Mouse (Mus musculus) heart, adult 8-10 months (tissue): ENCODE measurements around the gene Ceacam18. TPM values are rescaled to one million over a fixed set of nuclear protein-coding genes. Genes with fewer than 3 reads are reported as not detected.
"Not testable (repeated sequence)": the region's sequence is repeated elsewhere in the genome, so short reads cannot be mapped to it uniquely, and the experiment has no call there.

Source experiments
- DNase-seq: peaks from one replicate; pipeline ENCODE4 v3.0.0; 2022; ENCODE audit warnings: low spot score
- total RNA-seq, 4 experiments: library from RNA; stranded (reverse); gene quantifications; 2 replicates each; pipeline ENCODE4 v1.2.4; 2022

Ceacam18 gene
- total RNA-seq, 4 experiments from 2014 or later, result not detected

GRCm38 (mm10) chr7:43668582-43668981 lies 34.1 kb downstream of the Ceacam18 start:
- no peak for DNase-seq

DNA sequence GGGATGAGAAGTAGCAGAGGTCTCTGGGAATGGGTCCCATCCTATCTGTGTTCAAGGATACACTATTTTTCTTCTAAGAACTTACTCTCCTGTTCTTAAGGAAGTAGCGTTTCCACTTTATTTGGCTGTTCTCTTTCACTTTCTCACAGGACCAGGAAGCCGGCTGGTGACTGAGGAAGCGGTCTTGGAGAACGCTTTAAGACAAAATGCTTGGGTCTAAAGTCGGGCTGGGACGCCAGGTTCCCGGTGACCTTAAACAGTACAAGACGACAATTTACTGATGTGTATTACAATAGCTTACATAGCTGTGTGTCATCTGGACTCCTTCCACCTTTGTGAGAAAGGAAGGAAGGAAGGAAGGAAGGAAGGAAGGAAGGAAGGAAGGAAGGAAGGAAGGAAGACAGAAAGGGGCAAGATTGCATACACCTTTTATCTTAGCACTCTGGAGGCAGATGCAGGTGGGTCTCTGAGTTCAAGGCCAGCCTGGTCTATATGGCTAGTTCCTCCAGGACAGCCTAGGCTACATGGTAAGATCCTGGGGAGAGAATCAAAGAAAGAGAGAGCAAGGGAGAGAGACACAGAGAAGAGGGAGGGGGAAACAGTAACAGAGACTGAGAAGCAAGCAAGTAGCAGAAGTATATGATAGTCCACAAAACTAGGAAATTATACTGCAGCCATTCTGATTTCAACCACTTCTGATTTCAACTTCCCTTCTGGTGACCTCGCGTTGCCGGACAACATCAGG lies 36.7 kb downstream of the Ceacam18 start:
- no peak for DNase-seq

DNA sequence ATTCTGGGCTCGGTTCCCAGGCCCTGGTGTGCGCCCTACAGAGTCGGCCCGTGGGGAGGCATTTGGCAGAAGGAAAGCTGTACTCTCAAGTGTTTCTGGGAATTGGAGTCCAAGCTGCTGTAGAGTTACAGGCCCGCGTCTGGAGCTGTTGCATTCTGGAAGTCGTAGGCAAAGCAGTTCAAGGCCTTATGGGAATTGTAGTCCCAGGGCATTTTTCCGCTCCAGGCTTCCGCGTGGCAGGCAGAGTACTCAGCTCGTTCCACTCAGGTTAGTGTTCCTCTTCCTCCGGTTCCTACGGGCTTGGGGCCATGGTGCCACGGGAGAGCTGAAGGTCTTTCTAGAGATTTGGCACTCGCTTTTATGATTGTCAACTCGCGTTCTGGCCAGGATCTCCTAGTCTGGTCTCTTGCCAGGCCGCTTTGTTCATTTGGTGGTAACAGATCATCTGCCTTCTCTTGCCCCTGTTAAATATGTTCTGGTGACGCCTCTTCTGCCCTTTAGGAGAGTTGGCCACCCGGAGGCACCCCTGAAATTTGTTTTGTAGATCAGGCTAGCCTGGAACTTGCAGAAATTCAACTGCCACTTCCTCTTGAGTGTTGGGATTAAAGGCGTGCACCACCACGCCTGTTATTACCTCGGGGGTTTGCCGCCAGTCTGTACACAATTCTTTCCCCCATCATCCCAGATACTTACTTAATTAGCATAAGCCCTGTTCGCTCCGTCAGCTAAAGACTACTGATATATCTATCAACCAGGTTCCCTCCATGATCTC lies 37.5 kb downstream of the Ceacam18 start, which contains the start of gene Ctu1:
Gene Ctu1 (plus strand): TSS at position 208 of the 772 bp plus-strand sequence.
- peak; percentile 97 for DNase-seq

- no peak for DNase-seq
These were observed 38.2 kb downstream of the Ceacam18 start for GRCm38 (mm10) chr7:43672581-43673260.

DNA sequence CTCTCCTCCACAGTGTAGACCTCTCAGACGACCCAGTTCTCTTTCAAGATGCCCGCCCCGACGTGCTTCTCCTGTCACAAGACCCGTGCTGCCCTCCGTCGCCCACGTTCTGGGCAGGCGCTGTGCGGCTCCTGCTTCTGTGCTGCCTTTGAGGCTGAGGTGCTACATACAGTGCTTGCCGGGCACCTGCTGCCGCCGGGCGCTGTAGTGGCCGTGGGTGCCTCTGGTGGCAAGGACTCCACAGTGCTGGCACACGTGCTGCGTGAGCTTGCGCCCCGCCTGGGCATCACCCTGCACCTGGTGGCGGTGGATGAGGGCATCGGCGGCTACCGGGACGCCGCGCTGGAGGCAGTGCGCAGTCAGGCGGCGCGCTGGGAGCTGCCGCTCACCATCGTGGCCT lies 40.6 kb downstream of the Ceacam18 start:
- no peak for DNase-seq

DNA sequence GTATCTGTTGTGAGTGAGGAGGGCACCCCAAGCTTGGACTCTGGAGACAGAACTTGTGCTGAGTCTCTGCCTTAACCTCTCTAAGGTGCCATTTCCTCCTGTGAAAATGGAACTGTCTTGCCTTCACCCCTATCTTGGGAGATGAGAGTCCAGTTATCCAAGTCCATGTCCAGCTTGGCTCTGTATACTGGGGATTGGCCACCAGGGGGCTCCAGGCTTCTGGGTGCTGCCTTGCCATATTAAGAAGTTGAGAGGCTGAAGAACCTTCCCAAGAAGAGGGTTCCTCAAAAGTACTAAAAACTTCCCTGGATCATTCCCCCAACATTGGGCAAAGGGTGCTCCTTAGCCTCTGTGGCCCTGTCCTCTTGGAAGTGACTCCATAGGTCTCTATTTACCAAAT lies 44.0 kb downstream of the Ceacam18 start:
- no peak for DNase-seq

DNA sequence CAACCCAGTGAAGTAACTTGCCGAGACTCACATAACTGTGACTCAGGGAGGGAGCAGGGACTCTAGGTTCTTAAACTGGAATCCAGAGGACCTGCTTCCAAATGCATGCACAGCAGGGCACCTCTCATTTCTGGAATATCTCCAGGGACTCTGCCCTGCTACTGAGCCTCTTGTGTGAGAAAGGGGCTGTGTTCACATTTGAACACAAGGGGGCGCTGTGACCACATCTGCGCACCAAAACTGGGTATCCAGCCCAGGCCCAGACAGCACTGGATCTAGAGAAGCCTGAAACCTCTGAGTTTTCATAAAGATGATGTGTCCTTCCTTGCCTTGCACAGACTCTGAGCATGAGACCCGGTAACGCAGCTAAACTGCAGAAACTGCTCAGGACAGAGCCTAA lies 46.5 kb downstream of the Ceacam18 start:
- DNase-seq, result peak; percentile 58

DNA sequence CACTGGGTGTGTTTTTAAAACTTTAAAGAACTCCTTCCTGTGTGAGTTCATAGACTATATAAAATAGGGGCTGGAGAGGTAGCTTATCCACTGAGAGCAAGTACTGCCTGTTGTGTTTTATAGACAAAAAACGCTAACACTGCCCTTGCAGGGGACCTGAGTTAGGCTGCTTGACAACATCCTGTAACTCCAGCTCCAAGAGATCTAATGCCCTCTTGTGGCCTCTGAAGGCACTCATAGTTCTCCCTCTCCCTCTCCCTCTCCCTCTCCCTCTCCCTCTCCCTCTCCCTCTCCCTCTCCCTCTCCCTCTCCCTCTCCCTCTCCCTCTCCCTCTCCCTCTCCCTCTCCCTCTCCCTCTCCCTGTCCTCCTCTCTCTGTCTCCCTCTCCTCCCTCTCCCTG lies 48.0 kb downstream of the Ceacam18 start:
- DNase-seq, result not testable (repeated sequence)

- DNase-seq, result peak; percentile 41
These were observed 50.6 kb downstream of the Ceacam18 start for GRCm38 (mm10) chr7:43685088-43685487.

DNA sequence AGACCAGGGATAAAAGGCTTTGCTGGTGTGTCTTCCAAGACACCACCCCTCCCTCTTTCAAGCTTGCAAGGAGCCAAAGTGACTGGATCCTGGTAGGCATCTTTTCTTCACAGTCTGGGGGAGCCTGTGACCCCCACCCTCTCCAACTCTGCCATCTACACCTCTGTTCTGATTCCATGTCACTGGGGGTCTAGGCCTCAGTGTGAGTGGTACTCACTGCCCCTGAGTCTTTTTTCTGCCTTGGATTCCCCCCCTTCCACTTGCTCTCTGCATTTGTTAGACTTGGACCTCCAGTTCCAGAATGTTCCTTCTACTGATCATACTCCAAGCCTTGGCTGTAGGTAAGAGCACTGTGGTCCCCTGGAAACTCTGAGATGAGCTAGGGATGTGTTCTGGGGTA lies 55.6 kb downstream of the Ceacam18 start, which contains the start of gene Klk14:
Gene Klk14 (plus strand): TSS at position 301 of the 400 bp plus-strand sequence.
- DNase-seq, result no peak

Other genes starting within 250 kb of the Ceacam18 start
- under 1 TPM; 0.06 to 0.69 (median 0.15) TPM for gene Siglecg, start 226.5 kb upstream of the Ceacam18 start, total RNA-seq
- gene Lim2, start 207.0 kb upstream of the Ceacam18 start, total RNA-seq, result under 1 TPM in 1 of 4 experiments, not detected in 3; 0.32 TPM
- 1 to 10 TPM in 1 of 4 experiments, not detected in 3; 1.1 TPM for gene Nkg7, start 197.6 kb upstream of the Ceacam18 start, total RNA-seq
- not detected for gene Cldnd2, start 193.9 kb upstream of the Ceacam18 start, total RNA-seq
- gene Etfb, start 190.6 kb upstream of the Ceacam18 start, total RNA-seq, result 1,000 to 10,000 TPM; 1,243 to 1,357 (median 1,292) TPM
- gene Gm45233, start 190.6 kb upstream of the Ceacam18 start, total RNA-seq, result 1 to 10 TPM in 2 of 4 experiments, under 1 TPM in 2; 0.44 to 1.3 (median 0.94) TPM
- 1 to 10 TPM in 2 of 4 experiments, under 1 TPM in 2; 0.71 to 4.4 (median 1.6) TPM for gene Vsig10l, start 171.6 kb upstream of the Ceacam18 start, total RNA-seq
- under 1 TPM; 0.09 to 0.38 (median 0.24) TPM for gene Iglon5, start 144.6 kb upstream of the Ceacam18 start, total RNA-seq
- not detected for gene 4931406B18Rik, start 128.8 kb upstream of the Ceacam18 start, total RNA-seq
- gene Cd33, start 90.3 kb upstream of the Ceacam18 start, total RNA-seq, result 1 to 10 TPM; 1.6 to 3.1 (median 2.7) TPM
- 1 to 10 TPM in 1 of 4 experiments, under 1 TPM in 3; 0.66 to 1.1 (median 0.88) TPM for gene Zfp658, start 72.5 kb upstream of the Ceacam18 start, total RNA-seq
- gene Zfp719, start 55.1 kb upstream of the Ceacam18 start, total RNA-seq, result 1 to 10 TPM; 4.4 to 8.0 (median 5.6) TPM
- gene Zfp819, start 27.5 kb upstream of the Ceacam18 start, total RNA-seq, result not detected
- 1 to 10 TPM in 3 of 4 experiments, under 1 TPM in 1; 0.75 to 1.6 (median 1.1) TPM for gene Siglece, start 25.5 kb downstream of the Ceacam18 start, total RNA-seq
- 1 to 10 TPM; 2.9 to 3.4 (median 3.1) TPM for gene Ctu1, start 37.3 kb downstream of the Ceacam18 start, total RNA-seq
- gene Klk14, start 55.7 kb downstream of the Ceacam18 start, total RNA-seq, result under 1 TPM in 3 of 4 experiments, not detected in 1; 0.27 to 0.49 (median 0.34) TPM
- not detected for gene Klk13, start 77.9 kb downstream of the Ceacam18 start, total RNA-seq
- not detected for gene Klk12, start 134.2 kb downstream of the Ceacam18 start, total RNA-seq
- gene Klk11, start 139.9 kb downstream of the Ceacam18 start, total RNA-seq, result under 1 TPM in 3 of 4 experiments, not detected in 1; 0.32 to 0.79 (median 0.37) TPM
- under 1 TPM; 0.22 to 0.57 (median 0.25) TPM for gene Klk10, start 146.3 kb downstream of the Ceacam18 start, total RNA-seq
- not detected for gene Klk9, start 157.2 kb downstream of the Ceacam18 start, total RNA-seq
- gene Klk8, start 162.9 kb downstream of the Ceacam18 start, total RNA-seq, result 10 to 100 TPM in 3 of 4 experiments, 1 to 10 TPM in 1; 9.4 to 12.4 (median 11.2) TPM
- not detected for gene Klk7, start 176.6 kb downstream of the Ceacam18 start, total RNA-seq
- not detected for gene Klk6, start 189.8 kb downstream of the Ceacam18 start, total RNA-seq
- not detected for gene Klk5, start 207.3 kb downstream of the Ceacam18 start, total RNA-seq
- not detected for gene Klk4, start 246.5 kb downstream of the Ceacam18 start, total RNA-seq